Mouse (Mus musculus) embryonic facial prominence, embryonic 10.5 days (tissue): ENCODE measurements at regions not wholly inside any gene's neighbourhood (a gene's known extent, or its start where the extent isn't known, plus 50 kb on each side); places are given as distances from the start of the nearest gene placed in this dataset.
A peak's percentile ranks its signal among the peaks of the same experiment; 100 is the strongest.
"Not testable (repeated sequence)": the region's sequence is repeated elsewhere in the genome, so short reads cannot be mapped to it uniquely, and the experiment has no call there.

Experiments
- DNase-seq: peaks from one replicate; pipeline ENCODE4 v3.0.0-alpha.2; 2017; ENCODE audit warnings: low spot score
- H3K27ac ChIP-seq: fragments of 300-500 bp; sonication (generic); replicated peaks from 2 replicates; pipeline ENCODE4 v1.5.1; 2016; ENCODE audit warnings: mild to moderate bottlenecking
- H3K27me3 ChIP-seq: fragments of 300-500 bp; sonication (generic); replicated peaks from 2 replicates; pipeline ENCODE4 v1.6.1; 2016; ENCODE audit warnings: low read depth, mild to moderate bottlenecking; ENCODE audit not compliant: poor library complexity, severe bottlenecking
- H3K36me3 ChIP-seq: fragments of 300-500 bp; sonication (generic); replicated peaks from 2 replicates; pipeline ENCODE4 v1.6.1; 2016; ENCODE audit warnings: mild to moderate bottlenecking, moderate library complexity
- H3K4me1 ChIP-seq: fragments of 300-500 bp; sonication (generic); 2 replicates; pipeline ENCODE4 v1.6.1; 2016
- H3K4me3 ChIP-seq: fragments of 300-500 bp; sonication (generic); 2 replicates; pipeline ENCODE4 v1.5.1; 2016; ENCODE audit warnings: mild to moderate bottlenecking, moderate library complexity
- H3K9me3 ChIP-seq: fragments of 300-500 bp; sonication (generic); 2 replicates; pipeline ENCODE4 v1.6.1; 2016; ENCODE audit warnings: mild to moderate bottlenecking
- WGBS: fragments of 180-500 bp; shearing (Covaris S2); methylation state at CpG from one replicate; pipeline ENCODE4 v1.1.7; 2016; 5-methylcytosine and 5-hydroxymethylcytosine counted together

- Histone ChIP-seq H3K9me3 (no peaks in the 10 kb centered on the region), H3K4me1 (no peaks in the 10 kb centered on the region), H3K27me3 (no peaks in the 10 kb centered on the region), H3K36me3 (no peaks in the 10 kb centered on the region), H3K4me3 (no peak overlapping the region), H3K27ac (no peak overlapping the region)
- DNase-seq: no peak
Measured at GRCm38 (mm10) chr4:114296380-114296779, 110.1 kb upstream of the Trabd2b start.

- not testable (repeated sequence) for H3K9me3 ChIP-seq, H3K4me3 ChIP-seq, H3K27me3 ChIP-seq, H3K4me1 ChIP-seq, H3K27ac ChIP-seq, H3K36me3 ChIP-seq
- DNase-seq: peak; percentile 42
- 31% methylated on average over 1 of the region's 1 CpGs for WGBS
Measured at GRCm38 (mm10) chr4:114298517-114298916, 108.0 kb upstream of the Trabd2b start.

- Histone ChIP-seq H3K4me3 (no peak overlapping the region), H3K4me1 (no peaks in the 10 kb centered on the region), H3K27me3 (no peaks in the 10 kb centered on the region), H3K27ac (no peak overlapping the region), H3K36me3 (no peaks in the 10 kb centered on the region), H3K9me3 (no peaks in the 10 kb centered on the region)
- DNase-seq: no peak
- 48% methylated on average over 3 of the region's 3 CpGs for WGBS
Measured at GRCm38 (mm10) chr4:114300390-114301012, 106.0 kb upstream of the Trabd2b start.

- Histone ChIP-seq H3K36me3 (no peaks in the 10 kb centered on the region), H3K27ac (no peak overlapping the region), H3K4me3 (no peak overlapping the region), H3K4me1 (no peaks in the 10 kb centered on the region), H3K27me3 (no peaks in the 10 kb centered on the region), H3K9me3 (no peaks in the 10 kb centered on the region)
- whole genome bisulfite sequencing: 52% methylated on average over 1 of the region's 1 CpGs
- no peak for DNase-seq
Measured at GRCm38 (mm10) chr4:114304654-114305053, 101.9 kb upstream of the Trabd2b start.

- DNase-seq: no peak
- no peak overlapping the region for H3K27ac ChIP-seq
- no peaks in the 10 kb centered on the region for H3K36me3 ChIP-seq
- H3K9me3 ChIP-seq: no peaks in the 10 kb centered on the region
- no peaks in the 10 kb centered on the region for H3K27me3 ChIP-seq
- no peak overlapping the region for H3K4me3 ChIP-seq
- whole genome bisulfite sequencing: 82% methylated on average over 1 of the region's 1 CpGs
- H3K4me1 ChIP-seq: no peaks in the 10 kb centered on the region
Measured at GRCm38 (mm10) chr4:114307491-114307890, 99.0 kb upstream of the Trabd2b start.

- H3K36me3 ChIP-seq: no peaks in the 10 kb centered on the region
- 7% methylated on average over 1 of the region's 1 CpGs for WGBS
- H3K4me3 ChIP-seq: no peak overlapping the region
Measured at GRCm38 (mm10) chr4:114308518-114308917, 98.0 kb upstream of the Trabd2b start.

GRCm38 (mm10) chr4:114315051-114315450 lies 91.5 kb upstream of the Trabd2b start:
- Histone ChIP-seq H3K4me1 (no peaks in the 10 kb centered on the region), H3K27me3 (no peaks in the 10 kb centered on the region), H3K4me3 (no peak overlapping the region), H3K36me3 (no peaks in the 10 kb centered on the region), H3K9me3 (no peaks in the 10 kb centered on the region), H3K27ac (no peak overlapping the region)
- no peak for DNase-seq
- 72% methylated on average over 2 of the region's 2 CpGs for WGBS

More at GRCm38 (mm10) chr4:114308518-114308917, 98.0 kb upstream of the Trabd2b start:
- DNase-seq: peak; percentile 40
- Histone ChIP-seq H3K9me3 (no peaks in the 10 kb centered on the region), H3K27ac (no peak overlapping the region), H3K27me3 (no peaks in the 10 kb centered on the region), H3K4me1 (no peaks in the 10 kb centered on the region)

GRCm38 (mm10) chr4:114315556-114315955 lies 91.0 kb upstream of the Trabd2b start:
- WGBS: 86% methylated on average over 2 of the region's 2 CpGs

GRCm38 (mm10) chr4:114317076-114317475 lies 89.4 kb upstream of the Trabd2b start:
- H3K36me3 ChIP-seq: no peaks in the 10 kb centered on the region
- no peak overlapping the region for H3K27ac ChIP-seq
- no peaks in the 10 kb centered on the region for H3K9me3 ChIP-seq
- H3K27me3 ChIP-seq: no peaks in the 10 kb centered on the region
- 81% methylated on average over 2 of the region's 2 CpGs for WGBS
- no peaks in the 10 kb centered on the region for H3K4me1 ChIP-seq
- H3K4me3 ChIP-seq: no peak overlapping the region
- no peak for DNase-seq

More at GRCm38 (mm10) chr4:114315556-114315955, 91.0 kb upstream of the Trabd2b start:
- no peaks in the 10 kb centered on the region for H3K9me3 ChIP-seq
- H3K4me3 ChIP-seq: no peak overlapping the region
- H3K27me3 ChIP-seq: no peaks in the 10 kb centered on the region
- H3K27ac ChIP-seq: no peak overlapping the region
- H3K4me1 ChIP-seq: no peaks in the 10 kb centered on the region
- H3K36me3 ChIP-seq: no peaks in the 10 kb centered on the region
- DNase-seq: no peak

GRCm38 (mm10) chr4:114320076-114320475 lies 86.4 kb upstream of the Trabd2b start:
- no peaks in the 10 kb centered on the region for H3K36me3 ChIP-seq
- H3K4me1 ChIP-seq: no peaks in the 10 kb centered on the region
- H3K27me3 ChIP-seq: no peaks in the 10 kb centered on the region
- H3K4me3 ChIP-seq: no peak overlapping the region
- H3K9me3 ChIP-seq: no peaks in the 10 kb centered on the region
- DNase-seq: no peak
- H3K27ac ChIP-seq: no peak overlapping the region
- 75% methylated on average over 1 of the region's 1 CpGs for WGBS

- no peak for DNase-seq
- H3K36me3 ChIP-seq: no peaks in the 10 kb centered on the region
- no peak overlapping the region for H3K27ac ChIP-seq
- no peaks in the 10 kb centered on the region for H3K27me3 ChIP-seq
- H3K9me3 ChIP-seq: no peaks in the 10 kb centered on the region
- H3K4me3 ChIP-seq: no peak overlapping the region
- H3K4me1 ChIP-seq: no peaks in the 10 kb centered on the region
- 56% methylated on average over 3 of the region's 3 CpGs for WGBS
Measured at GRCm38 (mm10) chr4:114321516-114322339, 84.8 kb upstream of the Trabd2b start.

GRCm38 (mm10) chr4:114329978-114330377 lies 76.5 kb upstream of the Trabd2b start:
- Histone ChIP-seq H3K4me1 (no peaks in the 10 kb centered on the region), H3K27me3 (no peaks in the 10 kb centered on the region), H3K9me3 (no peaks in the 10 kb centered on the region), H3K36me3 (no peaks in the 10 kb centered on the region), H3K27ac (no peak overlapping the region), H3K4me3 (no peak overlapping the region)
- WGBS: 93% methylated on average over 1 of the region's 1 CpGs
- DNase-seq: no peak

GRCm38 (mm10) chr4:114331161-114331560 lies 75.4 kb upstream of the Trabd2b start:
- no peaks in the 10 kb centered on the region for H3K4me1 ChIP-seq
- H3K36me3 ChIP-seq: no peaks in the 10 kb centered on the region
- no peak overlapping the region for H3K4me3 ChIP-seq
- H3K27ac ChIP-seq: no peak overlapping the region
- WGBS: 80% methylated on average over 3 of the region's 3 CpGs
- H3K9me3 ChIP-seq: no peaks in the 10 kb centered on the region
- H3K27me3 ChIP-seq: no peaks in the 10 kb centered on the region
- no peak for DNase-seq
